ENCODE assay signal across 8 mouse cellular contexts in genomic region chr5:110230780-110231461, GRCm38 (mm10). TPM values are rescaled to one million over a fixed set of nuclear protein-coding genes. Genes with fewer than 3 reads are reported as not detected.
DNase-seq lines count a peak whose midpoint lies in the region; ATAC-seq and TF ChIP-seq lines count a peak whose summit lies in the region.

TSS of gene Ankle2 (plus strand) at chr5:110231004.

- dilution Hi-C loops in CH12.LX (cut with MboI; ENCODE audit: extremely low pct_ligation_motif_present, extremely low pct_unique_long_range_greater_than_20kb, low sequenced_read_pairs), result no loop called here

- peak within 1 kb of the TSS; percentile 89 for H3K9ac ChIP-seq in CH12.LX (ENCODE audit: insufficient read depth, low read depth)
- peak within 1 kb of the TSS; percentile 95 for H3K9ac ChIP-seq in forebrain, embryonic 12.5 days
- peak within 1 kb of the TSS; percentile 94 for H3K9ac ChIP-seq in heart, postnatal 0 days (replicated peaks; ENCODE audit: low read depth, low read length)
- peak within 1 kb of the TSS; percentile 96 for H3K9ac ChIP-seq in liver, embryonic 16.5 days (ENCODE audit: low read depth, low read length)
- H3K9ac ChIP-seq in neural tube, embryonic 13.5 days, result peak within 1 kb of the TSS; percentile 93

- peaks cover 9 to 32% of the 10 kb centered on the region in 2 experiments for H3K36me3 ChIP-seq in CH12.LX (replicated peaks in 1 of 2; ENCODE audit: control insufficient read depth in 1 of 2, insufficient read depth in 1 of 2, low read length in 1 of 2)
- H3K36me3 ChIP-seq in forebrain, embryonic 12.5 days (replicated peaks), result peaks cover 13% of the 10 kb centered on the region
- H3K36me3 ChIP-seq in heart, postnatal 0 days (replicated peaks; ENCODE audit: control insufficient read depth, insufficient read depth, low read length), result peaks cover 14% of the 10 kb centered on the region; the same call in 1 of the 2 replicates
- H3K36me3 ChIP-seq in liver, embryonic 16.5 days (ENCODE audit: control insufficient read depth, insufficient read depth), result no peaks in the 10 kb centered on the region; the same call in 1 of the 2 replicates
- H3K36me3 ChIP-seq in neural tube, embryonic 13.5 days, result peaks cover 32% of the 10 kb centered on the region
- peaks cover 3% of the 10 kb centered on the region; the same call in 1 of the 2 replicates for H3K36me3 ChIP-seq in testis, adult 2 months (ENCODE audit: control insufficient read depth, insufficient read depth, low read length)

- under 1% methylated on average over 80 of the region's 81 CpGs for WGBS in forebrain, embryonic 12.5 days
- under 1% methylated on average over 76 of the region's 81 CpGs for WGBS in heart, postnatal 0 days
- WGBS in liver, embryonic 16.5 days (ENCODE audit: insufficient replicate concordance), result under 1% methylated on average over 74 of the region's 81 CpGs
- under 1% methylated on average over 77 of the region's 81 CpGs for WGBS in neural tube, embryonic 13.5 days

- TF ChIP-seq EP300 in CH12.LX (IDR thresholded peaks at IDR 0.05; ENCODE audit: low read length), result no peak
- peak; percentile 91 for TF ChIP-seq EP300 in heart, postnatal 0 days (IDR thresholded peaks at IDR 0.05; ENCODE audit: low read depth)

- DNase-seq in CH12.LX (ENCODE audit: extremely low read depth), result peak; percentile 88
- DNase-seq in c-Kit-positive CD71-positive TER-119-negative erythroid progenitor cells, embryonic 14.5 days (ENCODE audit: low read depth), result peak; percentile 92
- DNase-seq in heart, postnatal 0 days (ENCODE audit: low spot score), result peak; percentile 85
- DNase-seq in kidney, postnatal 4 days, result peak; percentile 94 to 96

- H3K4me1 ChIP-seq in CH12.LX (ENCODE audit: control insufficient read depth in 1 of 2, insufficient read depth in 2 of 2), result peaks cover 3 to 22% of the 10 kb centered on the region in 2 experiments
- peaks cover 22% of the 10 kb centered on the region for H3K4me1 ChIP-seq in forebrain, embryonic 12.5 days
- H3K4me1 ChIP-seq in heart, postnatal 0 days (ENCODE audit: control insufficient read depth, insufficient read depth), result peaks cover 9% of the 10 kb centered on the region
- H3K4me1 ChIP-seq in liver, embryonic 16.5 days (ENCODE audit: control insufficient read depth, low read depth, low read length), result peaks cover 15% of the 10 kb centered on the region
- H3K4me1 ChIP-seq in neural tube, embryonic 13.5 days (replicated peaks), result peaks cover 24% of the 10 kb centered on the region
- peaks cover 3% of the 10 kb centered on the region; the same call in 1 of the 2 replicates for H3K4me1 ChIP-seq in testis, adult 2 months (ENCODE audit: control insufficient read depth, insufficient read depth, low read length)

- no peak for TF ChIP-seq RAD21 in CH12.LX (IDR thresholded peaks at IDR 0.05; ENCODE audit: low read depth, low read length)

- no peaks in the 10 kb centered on the region for H3K27me3 ChIP-seq in CH12.LX (replicated peaks)
- H3K27me3 ChIP-seq in forebrain, embryonic 12.5 days, result no peaks in the 10 kb centered on the region
- no peaks in the 10 kb centered on the region for H3K27me3 ChIP-seq in heart, postnatal 0 days (ENCODE audit: control insufficient read depth, insufficient read depth, low read length)
- H3K27me3 ChIP-seq in liver, embryonic 16.5 days (ENCODE audit: control insufficient read depth, insufficient read depth, low read depth, low read length), result no peaks in the 10 kb centered on the region
- no peaks in the 10 kb centered on the region for H3K27me3 ChIP-seq in neural tube, embryonic 13.5 days
- H3K27me3 ChIP-seq in testis, adult 2 months (ENCODE audit: control insufficient read depth, insufficient read depth, low read length), result no peaks in the 10 kb centered on the region

- peaks cover 30% of the 10 kb centered on the region for H3K79me2 ChIP-seq in CH12.LX (replicated peaks; ENCODE audit: control insufficient read depth, extremely low read depth, insufficient read depth, poor library complexity, severe bottlenecking)

- peak within 1 kb of the TSS; percentile 93 to 98 (median 94) for H3K4me3 ChIP-seq in CH12.LX (replicated peaks in 1 of 3; ENCODE audit: low read depth in 2 of 3, low read length in 2 of 3, poor library complexity in 1 of 3)
- H3K4me3 ChIP-seq in forebrain, embryonic 12.5 days (replicated peaks), result peak within 1 kb of the TSS; percentile 97
- peak within 1 kb of the TSS; percentile 93 for H3K4me3 ChIP-seq in heart, postnatal 0 days (ENCODE audit: low read depth, low read length)
- peak within 1 kb of the TSS; percentile 93 for H3K4me3 ChIP-seq in liver, embryonic 16.5 days (ENCODE audit: low read depth, low read length)
- H3K4me3 ChIP-seq in neural tube, embryonic 13.5 days, result peak within 1 kb of the TSS; percentile 70
- peak within 1 kb of the TSS; percentile 97 for H3K4me3 ChIP-seq in testis, adult 2 months (ENCODE audit: control insufficient read depth, low read depth, low read length)

- TF ChIP-seq POLR2A in CH12.LX (IDR thresholded peaks at IDR 0.05; ENCODE audit: low read depth, low read length), result peak; percentile 92
- TF ChIP-seq POLR2A in testis, adult 2 months (IDR thresholded peaks at IDR 0.05; ENCODE audit: control insufficient read depth, low read depth, low read length), result peak; percentile 88

- ATAC-seq in forebrain, embryonic 12.5 days (ENCODE audit: low FRiP score), result peak; percentile 96
- peak; percentile 95 for ATAC-seq in heart, postnatal 0 days (ENCODE audit: insufficient read depth, low read depth)
- ATAC-seq in liver, embryonic 16.5 days (ENCODE audit: low read depth), result peak; percentile 97
- peak; percentile 98 for ATAC-seq in neural tube, embryonic 13.5 days (ENCODE audit: low read depth)

- H3K4me2 ChIP-seq in CH12.LX (ENCODE audit: insufficient read depth, low read depth, poor library complexity, severe bottlenecking), result peak within 1 kb of the TSS; percentile 94
- H3K4me2 ChIP-seq in forebrain, embryonic 12.5 days, result peak within 1 kb of the TSS; percentile 66
- H3K4me2 ChIP-seq in heart, postnatal 0 days (ENCODE audit: low read depth, low read length), result peak within 1 kb of the TSS; percentile 71
- H3K4me2 ChIP-seq in liver, embryonic 16.5 days (ENCODE audit: low read depth, low read length), result peak within 1 kb of the TSS; percentile 87
- H3K4me2 ChIP-seq in neural tube, embryonic 13.5 days, result peak within 1 kb of the TSS; percentile 73

- peak in 1 of 2 experiments; percentile 35; a peak in 2 of 4 replicates for TF ChIP-seq CTCF in CH12.LX (conservative IDR thresholded peaks at IDR 0.05 in 1 of 2, IDR thresholded peaks at IDR 0.05 in 1 of 2; ENCODE audit: low read depth in 2 of 2, low read length in 2 of 2)
- TF ChIP-seq CTCF in heart, postnatal 0 days (IDR thresholded peaks at IDR 0.05; ENCODE audit: low read depth), result no peak
- TF ChIP-seq CTCF in testis, adult 2 months (IDR thresholded peaks at IDR 0.05; ENCODE audit: control insufficient read depth, insufficient read depth, insufficient replicate concordance, low read depth, low read length), result no peak

- in situ Hi-C loops in CH12.LX (cut with MboI; ENCODE audit: low pct_ligation_motif_present, low pct_unique_long_range_greater_than_20kb, low sequenced_read_pairs), result no loop called here

- H3K27ac ChIP-seq in CH12.LX (ENCODE audit: insufficient read depth, low read depth), result peak within 1 kb of the TSS; percentile 85
- H3K27ac ChIP-seq in forebrain, embryonic 12.5 days, result peak within 1 kb of the TSS; percentile 96
- peak within 1 kb of the TSS; percentile 88 for H3K27ac ChIP-seq in heart, postnatal 0 days (ENCODE audit: low read depth)
- peak within 1 kb of the TSS; percentile 99 for H3K27ac ChIP-seq in liver, embryonic 16.5 days (ENCODE audit: low read length)
- peak within 1 kb of the TSS; percentile 94 for H3K27ac ChIP-seq in neural tube, embryonic 13.5 days (replicated peaks)
- H3K27ac ChIP-seq in testis, adult 2 months (ENCODE audit: control insufficient read depth, insufficient read depth, low read depth, low read length), result peak within 1 kb of the TSS; percentile 96

- H3K9me3 ChIP-seq in CH12.LX (replicated peaks; ENCODE audit: low read length), result no peaks in the 10 kb centered on the region
- no peaks in the 10 kb centered on the region for H3K9me3 ChIP-seq in forebrain, embryonic 12.5 days
- H3K9me3 ChIP-seq in heart, postnatal 0 days (replicated peaks; ENCODE audit: control insufficient read depth, low read length), result no peaks in the 10 kb centered on the region
- no peaks in the 10 kb centered on the region for H3K9me3 ChIP-seq in liver, embryonic 16.5 days (replicated peaks; ENCODE audit: control insufficient read depth, low read length)
- no peaks in the 10 kb centered on the region for H3K9me3 ChIP-seq in neural tube, embryonic 13.5 days

TF ChIP-seq in CH12.LX, 34 proteins besides CTCF, POLR2A, EP300 and RAD21 (continues in another document):
- no peak for TF ChIP-seq TBP (conservative IDR thresholded peaks at IDR 0.05; ENCODE audit: low read depth, low read length)
- TF ChIP-seq MAZ (IDR thresholded peaks at IDR 0.05; ENCODE audit: low read depth, low read length), result 0 out of 2 replicates have a peak, but pooled peaks have one; percentile 40
- TF ChIP-seq IRF4 (IDR thresholded peaks at IDR 0.05; ENCODE audit: low read depth, low read length), result peak; percentile 74
- no peak for TF ChIP-seq USF2 (conservative IDR thresholded peaks at IDR 0.05; ENCODE audit: low read depth, low read length)
- TF ChIP-seq TCF12 (IDR thresholded peaks at IDR 0.05; ENCODE audit: low read depth, low read length), result peak; percentile 95
- TF ChIP-seq JUND (conservative IDR thresholded peaks at IDR 0.05; ENCODE audit: low read depth, low read length), result no peak
- TF ChIP-seq ZMIZ1 (IDR thresholded peaks at IDR 0.05; ENCODE audit: low read depth, low read length), result peak; percentile 92
- no peak for TF ChIP-seq MAFK (IDR thresholded peaks at IDR 0.05; ENCODE audit: insufficient replicate concordance, low read length)
- 0 out of 2 replicates have a peak, but pooled peaks have one; percentile 55 for TF ChIP-seq RCOR1 (conservative IDR thresholded peaks at IDR 0.05; ENCODE audit: low read depth, low read length)
- peak; percentile 99 for TF ChIP-seq HCFC1 (IDR thresholded peaks at IDR 0.05; ENCODE audit: low read depth, low read length)
- peak; percentile 96 for TF ChIP-seq UBTF (IDR thresholded peaks at IDR 0.05; ENCODE audit: low read depth, low read length)
- no peak for TF ChIP-seq ZC3H11A (IDR thresholded peaks at IDR 0.05; ENCODE audit: low read depth, low read length)

RNA-seq across cellular contexts. Expression of gene Ankle2, which starts in this region (rescaled TPM):
- total RNA-seq in CH12.LX (2012; rRNA removed) (30.8 and 33.2 TPM in 2 replicates), CH12.LX (2014; rRNA removed) (35.3 and 40.5 TPM in 2 replicates)
- polyA plus RNA-seq in CH12.LX (2012; ENCODE audit: insufficient read length, low read depth), result 35.7 and 37.1 TPM in 2 replicates
- polyA plus RNA-seq in forebrain, embryonic 12.5 days (2016; fragmentation: Nextera tagmentation; extraction: Ambion mirVana), result 37.3 and 39.0 TPM in 2 replicates
- total RNA-seq in heart, postnatal 0 days (2014; rRNA removed; ENCODE audit: low replicate concordance), result 17.3 and 24.2 TPM in 2 replicates
- polyA plus RNA-seq in heart, postnatal 0 days (2015; fragmentation: Nextera tagmentation; extraction: Ambion mirVana), result 12.5 and 12.6 TPM in 2 replicates
- polyA plus RNA-seq in liver, embryonic 16.5 days (2015; fragmentation: Nextera tagmentation; extraction: Ambion mirVana), result 9.9 and 12.3 TPM in 2 replicates
- polyA plus RNA-seq in neural tube, embryonic 13.5 days (2015; fragmentation: Nextera tagmentation; extraction: Ambion mirVana), result 23.8 and 24.3 TPM in 2 replicates
- 10.1 and 10.6 TPM in 2 replicates for polyA plus RNA-seq in testis, adult 2 months (2012; rRNA removed)

Comparison
In these comparisons a context has a peak if more than half of its experiments do, and no peak if none do; other contexts are left out.
1. Peak in every context shown above with its lines: DNase-seq, ATAC-seq, H3K4me3 ChIP-seq and H3K27ac ChIP-seq.